Mouse (Mus musculus) limb, embryonic 11.5 days (tissue): ENCODE results near the gene Szrd1. TPM values are rescaled to one million over a fixed set of nuclear protein-coding genes. Genes with fewer than 3 reads are reported as not detected.

Source experiments
- ATAC-seq: fragments of 200-750 bp; cut with Nextera tagmentation; 2 replicates; pipeline ENCODE4 v1.8.0; 2017; ENCODE audit warnings: low read depth; ENCODE audit not compliant: insufficient number of reproducible peaks, low FRiP score, low TSS enrichment
- DNase-seq: peaks from one replicate; pipeline ENCODE4 v3.0.0-alpha.2; 2015; ENCODE audit warnings: low spot score
- H3K27ac ChIP-seq: fragments of 300-500 bp; sonication (generic); replicated peaks from 2 replicates; pipeline ENCODE4 v1.5.1; 2014; ENCODE audit warnings: low read depth, mild to moderate bottlenecking, low read length
- H3K27me3 ChIP-seq: fragments of 300-500 bp; sonication (generic); 2 replicates; pipeline ENCODE4 v1.6.1; 2014; ENCODE audit warnings: mild to moderate bottlenecking, low read length, mixed read lengths; ENCODE audit not compliant: control insufficient read depth, insufficient read depth
- H3K36me3 ChIP-seq: fragments of 300-500 bp; sonication (generic); 2 replicates; pipeline ENCODE4 v1.6.1; 2014; ENCODE audit warnings: mild to moderate bottlenecking, low read length, moderate library complexity, mixed read lengths; ENCODE audit not compliant: control insufficient read depth, insufficient read depth
- H3K4me1 ChIP-seq: fragments of 300-500 bp; sonication (generic); 2 replicates; pipeline ENCODE4 v1.6.1; 2014; ENCODE audit warnings: low read length, mixed read lengths; ENCODE audit not compliant: control insufficient read depth, insufficient read depth
- H3K4me2 ChIP-seq: fragments of 300-500 bp; sonication (generic); 2 replicates; pipeline ENCODE4 v1.6.1; 2014; ENCODE audit warnings: low read depth, mild to moderate bottlenecking, moderate library complexity; ENCODE audit not compliant: severe bottlenecking
- H3K4me3 ChIP-seq: fragments of 300-500 bp; sonication (generic); 2 replicates; pipeline ENCODE4 v1.5.1; 2014; ENCODE audit warnings: low read depth, low read length
- H3K9ac ChIP-seq: fragments of 300-500 bp; sonication (generic); 2 replicates; pipeline ENCODE4 v1.6.1; 2014; ENCODE audit warnings: mild to moderate bottlenecking, low read length
- H3K9me3 ChIP-seq: fragments of 300-500 bp; sonication (generic); 2 replicates; pipeline ENCODE4 v1.6.1; 2016; ENCODE audit warnings: low read length; ENCODE audit not compliant: control insufficient read depth
- WGBS: fragments of 180-500 bp; shearing (Covaris S2); extraction: QIAGEN DNeasy Blood & Tissue Kit; methylation state at CpG from one replicate; pipeline ENCODE4 v1.1.7; 2014; 5-methylcytosine and 5-hydroxymethylcytosine counted together
- polyA plus RNA-seq: library from polyadenylated mRNA; unstranded; fragments of >200 nt; fragmentation: Nextera tagmentation; extraction: Ambion mirVana; gene quantifications from 2 replicates; pipeline ENCODE4 v1.2.1, GENCODE M21; 2014

The Szrd1 gene
- polyA plus RNA-seq, 1 experiment from 2014 or later = 39.1 TPM

GRCm38 (mm10) chr4:141076761-141077506 is 62.6 kb downstream of the Szrd1 start:
- ATAC-seq (no peak), DNase-seq (no peak)
- peak overlapping the region; percentile 100 for H3K4me3 ChIP-seq
- H3K36me3 ChIP-seq = peaks cover 6% of the 10 kb centered on the region
- no peaks in the 10 kb centered on the region for H3K27me3 ChIP-seq
- H3K27ac ChIP-seq = no peak overlapping the region
- H3K4me2 ChIP-seq = peak overlapping the region; percentile 95
- H3K9ac ChIP-seq = peak overlapping the region; percentile 88
- peaks cover 9% of the 10 kb centered on the region; the same call in 1 of the 2 replicates for H3K4me1 ChIP-seq
- H3K9me3 ChIP-seq = no peaks in the 10 kb centered on the region
- WGBS = 84% methylated on average over 17 of the region's 17 CpGs

DNA sequence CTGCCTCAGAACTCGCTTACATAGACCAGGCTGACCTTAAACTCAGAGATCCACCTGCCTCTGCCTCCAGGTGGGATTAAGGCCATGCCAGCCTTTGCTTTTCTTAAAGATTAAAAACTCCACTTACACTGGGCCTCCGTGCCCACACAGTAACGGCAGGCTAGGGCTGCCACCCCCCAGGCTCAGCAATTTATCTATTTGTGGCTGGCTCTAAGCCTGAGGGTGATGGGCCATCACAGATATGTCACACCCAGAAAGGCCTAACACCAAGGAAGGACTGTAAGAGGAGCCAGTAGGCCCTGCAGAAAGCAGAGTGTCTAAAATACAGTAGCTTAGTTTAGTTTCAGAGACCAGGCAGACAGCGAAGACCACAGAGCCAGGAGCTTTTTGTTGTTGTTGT is 65.5 kb downstream of the Szrd1 start:
- no peak overlapping the region for H3K4me2 ChIP-seq
- no peaks in the 10 kb centered on the region for H3K9me3 ChIP-seq
- H3K27ac ChIP-seq = no peak overlapping the region
- no peak overlapping the region for H3K4me3 ChIP-seq
- H3K9ac ChIP-seq = no peak overlapping the region
- peaks cover 12% of the 10 kb centered on the region for H3K36me3 ChIP-seq
- 88% methylated on average over 4 of the region's 4 CpGs for WGBS
- ATAC-seq (no peak), DNase-seq (no peak)
- H3K4me1 ChIP-seq = peaks cover 9% of the 10 kb centered on the region; the same call in 1 of the 2 replicates
- H3K27me3 ChIP-seq = no peaks in the 10 kb centered on the region

- no peak overlapping the region for H3K4me2 ChIP-seq
- peaks cover 9% of the 10 kb centered on the region; the same call in 1 of the 2 replicates for H3K4me1 ChIP-seq
- no peak overlapping the region for H3K9ac ChIP-seq
- 91% methylated on average over 9 of the region's 9 CpGs for WGBS
- no peak for DNase-seq
- H3K27ac ChIP-seq = no peak overlapping the region
- H3K4me3 ChIP-seq = no peak overlapping the region
- no peak for ATAC-seq
- no peaks in the 10 kb centered on the region for H3K9me3 ChIP-seq
- no peaks in the 10 kb centered on the region for H3K27me3 ChIP-seq
- peaks cover 15% of the 10 kb centered on the region for H3K36me3 ChIP-seq
Measured at GRCm38 (mm10) chr4:141073661-141074060, 65.9 kb downstream of the Szrd1 start.

- no peak overlapping the region for H3K9ac ChIP-seq
- H3K4me1 ChIP-seq = peaks cover 8% of the 10 kb centered on the region; the same call in 1 of the 2 replicates
- H3K4me3 ChIP-seq = no peak overlapping the region
- 95% methylated on average over 11 of the region's 11 CpGs for WGBS
- H3K27ac ChIP-seq = no peak overlapping the region
- DNase-seq = no peak
- ATAC-seq = no peak
- H3K36me3 ChIP-seq = peaks cover 19% of the 10 kb centered on the region
- no peaks in the 10 kb centered on the region for H3K27me3 ChIP-seq
- H3K9me3 ChIP-seq = no peaks in the 10 kb centered on the region
- no peak overlapping the region for H3K4me2 ChIP-seq
Measured at GRCm38 (mm10) chr4:141072502-141072901, 67.1 kb downstream of the Szrd1 start.

DNA sequence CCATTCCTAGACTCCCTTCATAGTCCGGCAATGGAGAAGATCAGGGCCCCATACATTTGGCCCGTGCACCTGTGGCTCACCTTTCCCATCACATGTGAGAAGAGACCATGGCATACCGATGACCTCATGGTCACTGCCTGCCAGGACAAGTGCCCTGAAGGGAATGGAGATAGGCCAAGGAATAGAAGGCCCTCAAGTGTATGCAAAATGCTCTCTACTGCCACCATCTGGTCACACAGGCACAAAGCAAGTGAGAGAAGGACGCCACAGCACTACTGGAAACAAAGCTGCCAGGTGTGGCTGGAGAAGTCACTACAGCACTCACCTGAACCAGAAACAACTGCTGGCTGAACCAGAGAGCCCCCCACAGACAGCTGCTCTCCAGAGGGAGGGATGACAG is 69.8 kb downstream of the Szrd1 start:
- Histone ChIP-seq H3K27ac (no peak overlapping the region), H3K9me3 (no peaks in the 10 kb centered on the region), H3K4me1 (no peaks in the 10 kb centered on the region), H3K4me3 (no peak overlapping the region), H3K36me3 (peaks cover 31% of the 10 kb centered on the region), H3K4me2 (no peak overlapping the region), H3K9ac (no peak overlapping the region), H3K27me3 (no peaks in the 10 kb centered on the region)
- DNase-seq (peak; percentile 69), ATAC-seq (no peak)
- whole genome bisulfite sequencing = 60% methylated on average over 4 of the region's 4 CpGs

- H3K27me3 ChIP-seq = no peaks in the 10 kb centered on the region
- no peak for ATAC-seq
- 89% methylated on average over 8 of the region's 8 CpGs for WGBS
Measured at GRCm38 (mm10) chr4:141068655-141069054, 70.9 kb downstream of the Szrd1 start.

GRCm38 (mm10) chr4:141067516-141068046 is 72.0 kb downstream of the Szrd1 start:
- H3K4me3 ChIP-seq = no peak overlapping the region
- ATAC-seq = no peak
- H3K27ac ChIP-seq = no peak overlapping the region
- no peaks in the 10 kb centered on the region for H3K9me3 ChIP-seq
- peaks cover 25% of the 10 kb centered on the region for H3K36me3 ChIP-seq
- no peaks in the 10 kb centered on the region for H3K4me1 ChIP-seq
- no peak overlapping the region for H3K4me2 ChIP-seq
- no peak overlapping the region for H3K9ac ChIP-seq
- no peaks in the 10 kb centered on the region for H3K27me3 ChIP-seq
- DNase-seq = no peak
- WGBS = 91% methylated on average over 9 of the region's 9 CpGs

More at GRCm38 (mm10) chr4:141068655-141069054, 70.9 kb downstream of the Szrd1 start:
- H3K36me3 ChIP-seq = peaks cover 31% of the 10 kb centered on the region
- no peak for DNase-seq
- no peaks in the 10 kb centered on the region for H3K9me3 ChIP-seq
- H3K4me2 ChIP-seq = no peak overlapping the region
- no peak overlapping the region for H3K9ac ChIP-seq
- no peak overlapping the region for H3K4me3 ChIP-seq
- H3K4me1 ChIP-seq = no peaks in the 10 kb centered on the region
- H3K27ac ChIP-seq = no peak overlapping the region

GRCm38 (mm10) chr4:141066709-141067515 is 72.7 kb downstream of the Szrd1 start:
- H3K9me3 ChIP-seq = no peaks in the 10 kb centered on the region
- no peak overlapping the region for H3K27ac ChIP-seq
- no peak overlapping the region for H3K4me2 ChIP-seq
- no peak for DNase-seq
- ATAC-seq = no peak
- peaks cover 25% of the 10 kb centered on the region for H3K36me3 ChIP-seq
- no peak overlapping the region for H3K4me3 ChIP-seq
- WGBS = 89% methylated on average over 12 of the region's 12 CpGs
- H3K4me1 ChIP-seq = no peaks in the 10 kb centered on the region
- no peaks in the 10 kb centered on the region for H3K27me3 ChIP-seq
- no peak overlapping the region for H3K9ac ChIP-seq
